Mouse (Mus musculus) heart, postnatal 10 days (tissue): ENCODE measurements around the gene Gm45902. TPM values are rescaled to one million over a fixed set of nuclear protein-coding genes. Genes with fewer than 3 reads are reported as not detected.

Source experiments
- total RNA-seq, 2 experiments: library from RNA; stranded (reverse); gene quantifications; 2 replicates each; pipeline ENCODE4 v1.2.3; 2021

The Gm45902 gene
- total RNA-seq, 2 experiments from 2014 or later, result 2.1 to 2.2 TPM

Other genes with a start within 250 kb of the Gm45902 start
- 10 to 100 TPM; 15.3 to 17.6 TPM for gene Nmt2, start 228.6 kb downstream of the Gm45902 start, total RNA-seq
- gene Rpp38, start 180.1 kb downstream of the Gm45902 start, total RNA-seq, result 1 to 10 TPM; 5.8 to 6.4 TPM
- gene Acbd7, start 176.6 kb downstream of the Gm45902 start, total RNA-seq, result not detected
- not detected for gene Olah, start 115.6 kb downstream of the Gm45902 start, total RNA-seq
- gene Meig1, start 90.1 kb downstream of the Gm45902 start, total RNA-seq, result 1 to 10 TPM in 1 of 2 experiments, under 1 TPM in 1; 0.93 to 1.5 TPM
- 1 to 10 TPM; 2.6 to 4.1 TPM for gene Dclre1c, start 88.7 kb downstream of the Gm45902 start, total RNA-seq
- 1 to 10 TPM; 1.7 to 1.8 TPM for gene Suv39h2, start 37.8 kb downstream of the Gm45902 start, total RNA-seq
- gene Hspa14, start within 50 bp of the Gm45902 start, total RNA-seq, result 10 to 100 TPM; 33.4 to 35.3 TPM
- gene Cdnf, start 240 bp upstream of the Gm45902 start, total RNA-seq, result 1 to 10 TPM; 6.7 to 9.9 TPM
- 10 to 100 TPM; 20.7 to 23.9 TPM for gene Fam107b, start 57.7 kb upstream of the Gm45902 start, total RNA-seq